Mouse (Mus musculus): ENCODE measurements around the gene Tesk2.
"Not testable (repeated sequence)": the region's sequence is repeated elsewhere in the genome, so short reads cannot be mapped to it uniquely, and the experiment has no call there.

GRCm38 (mm10) chr4:116680521-116680920 is 40.2 kb upstream of the Tesk2 start:
- not testable (repeated sequence) for TF ChIP-seq CTCF (IDR thresholded peaks at IDR 0.05; ENCODE audit: low read depth, low read length); POLR2A (IDR thresholded peaks at IDR 0.05; ENCODE audit: insufficient read depth, low read length)
